ENCODE assay signal across 8 mouse cellular contexts in genomic region chr3:22075517-22075886, GRCm38 (mm10). TPM values are rescaled to one million over a fixed set of nuclear protein-coding genes. Genes with fewer than 3 reads are reported as not detected.
DNase-seq lines count a peak whose midpoint lies in the region; ATAC-seq and TF ChIP-seq lines count a peak whose summit lies in the region.

No protein-coding gene starts in this region.

- DNase-seq in lung, embryonic 14.5 days, result peak; percentile 54
- no peak for DNase-seq in lung, postnatal 14 days
- no peak for DNase-seq in embryonic facial prominence, embryonic 10.5 days (ENCODE audit: low spot score)
- DNase-seq in embryo, embryonic 9.5 days (ENCODE audit: extremely low spot score), result no peak
- no peak for DNase-seq in Muller cell, postnatal 12 days (ENCODE audit: inconsistent ontology term)

- under 1% methylated on average over 28 of the region's 28 CpGs for WGBS in lung, embryonic 14.5 days
- WGBS in embryonic facial prominence, embryonic 10.5 days, result under 1% methylated on average over 28 of the region's 28 CpGs
- WGBS in hindbrain, embryonic 13.5 days, result under 1% methylated on average over 28 of the region's 28 CpGs
- under 1% methylated on average over 28 of the region's 28 CpGs for WGBS in midbrain, embryonic 12.5 days

- no peak for TF ChIP-seq CTCF in lung, embryonic 14.5 days (IDR thresholded peaks at IDR 0.05; ENCODE audit: low read depth)

- H3K4me1 ChIP-seq in lung, embryonic 14.5 days (ENCODE audit: insufficient read depth), result peaks cover 15% of the 10 kb centered on the region; the same call in 1 of the 2 replicates
- peaks cover 35% of the 10 kb centered on the region for H3K4me1 ChIP-seq in embryonic facial prominence, embryonic 10.5 days
- H3K4me1 ChIP-seq in hindbrain, embryonic 13.5 days (replicated peaks), result peaks cover 42% of the 10 kb centered on the region
- H3K4me1 ChIP-seq in midbrain, embryonic 12.5 days, result peaks cover 34% of the 10 kb centered on the region

- H3K4me2 ChIP-seq in lung, embryonic 14.5 days, result peak overlapping the region; percentile 81
- peak overlapping the region; percentile 66 for H3K4me2 ChIP-seq in hindbrain, embryonic 13.5 days
- H3K4me2 ChIP-seq in midbrain, embryonic 12.5 days (replicated peaks), result peak overlapping the region; percentile 73

- H3K27ac ChIP-seq in lung, embryonic 14.5 days (ENCODE audit: low read depth), result peak overlapping the region; percentile 98
- H3K27ac ChIP-seq in embryonic facial prominence, embryonic 10.5 days (replicated peaks), result peak overlapping the region; percentile 99
- peak overlapping the region; percentile 99 for H3K27ac ChIP-seq in hindbrain, embryonic 13.5 days
- peak overlapping the region; percentile 99 for H3K27ac ChIP-seq in midbrain, embryonic 12.5 days (replicated peaks)

- no peaks in the 10 kb centered on the region for H3K9me3 ChIP-seq in lung, embryonic 14.5 days (ENCODE audit: low read depth, low read length)
- H3K9me3 ChIP-seq in embryonic facial prominence, embryonic 10.5 days, result no peaks in the 10 kb centered on the region
- H3K9me3 ChIP-seq in hindbrain, embryonic 13.5 days, result no peaks in the 10 kb centered on the region
- H3K9me3 ChIP-seq in midbrain, embryonic 12.5 days, result no peaks in the 10 kb centered on the region

- 0 out of 2 replicates have a peak, but pooled peaks cover 4% of the 10 kb centered on the region for H3K36me3 ChIP-seq in lung, embryonic 14.5 days (ENCODE audit: insufficient read depth)
- H3K36me3 ChIP-seq in embryonic facial prominence, embryonic 10.5 days (replicated peaks), result peaks cover 11% of the 10 kb centered on the region
- no peaks in the 10 kb centered on the region; the same call in 1 of the 2 replicates for H3K36me3 ChIP-seq in hindbrain, embryonic 13.5 days
- H3K36me3 ChIP-seq in midbrain, embryonic 12.5 days, result no peaks in the 10 kb centered on the region

- H3K4me3 ChIP-seq in lung, embryonic 14.5 days (ENCODE audit: low read depth, low read length), result peak overlapping the region; percentile 92
- peak overlapping the region; percentile 89 for H3K4me3 ChIP-seq in embryonic facial prominence, embryonic 10.5 days
- peak overlapping the region; percentile 88 for H3K4me3 ChIP-seq in hindbrain, embryonic 13.5 days
- H3K4me3 ChIP-seq in midbrain, embryonic 12.5 days, result peak overlapping the region; percentile 95

- no peaks in the 10 kb centered on the region for H3K27me3 ChIP-seq in lung, embryonic 14.5 days (ENCODE audit: insufficient read depth, low read length)
- no peaks in the 10 kb centered on the region for H3K27me3 ChIP-seq in embryonic facial prominence, embryonic 10.5 days (replicated peaks; ENCODE audit: low read depth, poor library complexity, severe bottlenecking)
- no peaks in the 10 kb centered on the region for H3K27me3 ChIP-seq in hindbrain, embryonic 13.5 days
- no peaks in the 10 kb centered on the region for H3K27me3 ChIP-seq in midbrain, embryonic 12.5 days

- H3K9ac ChIP-seq in lung, embryonic 14.5 days, result peak overlapping the region; percentile 82
- H3K9ac ChIP-seq in hindbrain, embryonic 13.5 days, result peak overlapping the region; percentile 84
- H3K9ac ChIP-seq in midbrain, embryonic 12.5 days (replicated peaks), result peak overlapping the region; percentile 84

- ATAC-seq in lung, embryonic 14.5 days (ENCODE audit: insufficient read depth), result no peak
- ATAC-seq in hindbrain, embryonic 13.5 days (ENCODE audit: low FRiP score), result no peak
- no peak for ATAC-seq in midbrain, embryonic 12.5 days (ENCODE audit: low FRiP score, low read depth)
- ATAC-seq in granulocyte monocyte progenitor cell, adult 5-6 weeks (replicated peaks; ENCODE audit: poor library complexity, severe bottlenecking), result no peak

RNA-seq across cellular contexts. Expression of gene Tbl1xr1, which starts 0.9 kb away (rescaled TPM):
- polyA plus RNA-seq in lung, embryonic 14.5 days (2014; fragmentation: Nextera tagmentation; extraction: Ambion mirVana), result 33.3 and 36.5 TPM in 2 replicates
- polyA plus RNA-seq in embryonic facial prominence, embryonic 10.5 days (2016; fragmentation: Nextera tagmentation; extraction: Ambion mirVana), result 23.0 and 25.7 TPM in 2 replicates
- 17.4 and 18.8 TPM in 2 replicates for polyA plus RNA-seq in hindbrain, embryonic 13.5 days (2015; fragmentation: Nextera tagmentation; extraction: Ambion mirVana)
- polyA plus RNA-seq in midbrain, embryonic 12.5 days (2016; fragmentation: Nextera tagmentation; extraction: Ambion mirVana), result 35.2 and 36.8 TPM in 2 replicates
- 78.0 and 98.0 TPM in 2 replicates for total RNA-seq in granulocyte monocyte progenitor cell, adult 5-6 weeks (2014; fragmentation: Nextera tagmentation)
- total RNA-seq in granulocyte monocyte progenitor cell, adult 5-6 weeks (2017), result 71.4 and 89.8 TPM in 2 replicates
